Comparison of ENCODE assay signal across 10 mouse cellular contexts in the genomic region with DNA sequence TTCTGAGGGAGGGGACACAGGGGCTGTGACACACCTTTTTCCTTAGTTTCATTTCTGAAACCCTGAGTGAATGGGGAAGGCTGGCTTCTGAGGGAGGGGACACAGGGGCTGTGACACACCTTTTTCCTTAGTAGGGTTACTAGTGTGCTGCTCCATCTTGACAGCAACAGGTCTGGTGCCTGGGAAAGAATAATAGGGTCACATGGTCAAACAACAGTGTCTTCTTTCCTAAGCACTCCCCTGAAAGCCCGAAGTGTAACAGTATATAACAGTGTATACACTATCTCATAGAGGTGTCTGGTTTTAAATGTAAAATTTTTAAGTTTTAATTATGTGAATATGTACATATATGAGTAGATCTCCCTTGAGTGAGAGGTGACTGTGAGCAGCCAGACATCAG. TPM values are rescaled to one million over a fixed set of nuclear protein-coding genes. Genes with fewer than 3 reads are reported as not detected.
DNase-seq lines count a peak whose midpoint lies in the region; ATAC-seq and TF ChIP-seq lines count a peak whose summit lies in the region.
"Not testable (repeated sequence)": the region's sequence is repeated elsewhere in the genome, so short reads cannot be mapped to it uniquely, and the experiment has no call there.
"Had no signal": no experiment of that assay in that cellular context is flagged by ENCODE, and none has a peak within 500 bp of the region (broad histone marks: within the 10 kb centered on the region; RNA-seq: fewer than 3 reads in every experiment).

No protein-coding gene starts in this region.

- in situ Hi-C loops in ES-E14 (cut with MboI; ENCODE audit: low sequenced_read_pairs in 2 of 2, unreplicated experiment in 2 of 2): loop anchor here in 1 of 2 experiments (5.0 kb wide), 1 partner anchor 42 kb away; the partner anchor contains the start of genes Smg5 and Tmem79

- DNase-seq in ES-E14 (ENCODE audit: low read depth, low spot score); liver, embryonic 14.5 days (ENCODE audit: low read depth in 3 of 3, low spot score in 3 of 3): not testable (repeated sequence)

- not testable (repeated sequence) for H3K9me3 ChIP-seq in ES-E14 (ENCODE audit: control insufficient read depth, insufficient read depth, low read depth, low read length); embryonic facial prominence, embryonic 15.5 days (replicated peaks); hindbrain, embryonic 12.5 days (replicated peaks); kidney, embryonic 16.5 days (ENCODE audit: low read length); liver, embryonic 14.5 days (ENCODE audit: control insufficient read depth, low read length); midbrain, embryonic 12.5 days; stomach, embryonic 15.5 days

- H3K27ac ChIP-seq in ES-E14 (ENCODE audit: insufficient read depth, low read depth, low read length, poor library complexity, severe bottlenecking): peak overlapping the region; percentile 69; the same call in 1 of the 2 replicates
- not testable (repeated sequence) for H3K27ac ChIP-seq in embryonic facial prominence, embryonic 15.5 days (replicated peaks); hindbrain, embryonic 12.5 days; kidney, embryonic 16.5 days (ENCODE audit: low read length); liver, embryonic 14.5 days; midbrain, embryonic 12.5 days (replicated peaks); stomach, embryonic 15.5 days

- TF ChIP-seq CTCF in liver, embryonic 14.5 days (IDR thresholded peaks at IDR 0.05; ENCODE audit: low read depth): not testable (repeated sequence)

- peak overlapping the region; percentile 74; the same call in 1 of the 2 replicates for H3K9ac ChIP-seq in ES-E14 (ENCODE audit: insufficient read depth, low read depth, low read length, poor library complexity, severe bottlenecking)
- not testable (repeated sequence) for H3K9ac ChIP-seq in embryonic facial prominence, embryonic 15.5 days; stomach, embryonic 15.5 days
- peak overlapping the region; percentile 27; the same call in 1 of the 2 replicates for H3K9ac ChIP-seq in hindbrain, embryonic 12.5 days
- H3K9ac ChIP-seq in kidney, embryonic 16.5 days (replicated peaks; ENCODE audit: low read length): peak overlapping the region; percentile 80
- H3K9ac ChIP-seq in liver, embryonic 14.5 days (replicated peaks): peak overlapping the region; percentile 76; the same call in 1 of the 2 replicates
- H3K9ac ChIP-seq in midbrain, embryonic 12.5 days (replicated peaks): 0 out of 2 replicates have a peak overlapping the region, but pooled peaks have one; percentile 62

- peak overlapping the region; percentile 63; the same call in 1 of the 2 replicates for H3K4me2 ChIP-seq in embryonic facial prominence, embryonic 15.5 days (replicated peaks)
- H3K4me2 ChIP-seq in hindbrain, embryonic 12.5 days (replicated peaks): peak overlapping the region; percentile 59
- H3K4me2 ChIP-seq in kidney, embryonic 16.5 days (replicated peaks; ENCODE audit: low read depth, low read length): peak overlapping the region; percentile 74
- H3K4me2 ChIP-seq in liver, embryonic 14.5 days (ENCODE audit: low read depth): peak overlapping the region; percentile 96
- peak overlapping the region; percentile 86; the same call in 1 of the 2 replicates for H3K4me2 ChIP-seq in midbrain, embryonic 12.5 days (replicated peaks)
- peak overlapping the region; percentile 64 for H3K4me2 ChIP-seq in stomach, embryonic 15.5 days

- H3K4me1 ChIP-seq in ES-E14 (ENCODE audit: control insufficient read depth in 2 of 2, insufficient read depth in 2 of 2, low read length in 2 of 2, poor library complexity in 1 of 2); stomach, embryonic 15.5 days: not testable (repeated sequence)
- peaks cover 12% of the 10 kb centered on the region for H3K4me1 ChIP-seq in embryonic facial prominence, embryonic 15.5 days
- peaks cover 16% of the 10 kb centered on the region for H3K4me1 ChIP-seq in hindbrain, embryonic 12.5 days
- H3K4me1 ChIP-seq in kidney, embryonic 16.5 days (ENCODE audit: insufficient read depth, low read length): peaks cover 18% of the 10 kb centered on the region
- peaks cover 14 to 24% of the 10 kb centered on the region in 2 experiments for H3K4me1 ChIP-seq in liver, embryonic 14.5 days (replicated peaks; ENCODE audit: control insufficient read depth in 2 of 2, insufficient read depth in 2 of 2, low read length in 1 of 2)
- peaks cover 18% of the 10 kb centered on the region for H3K4me1 ChIP-seq in midbrain, embryonic 12.5 days

- not testable (repeated sequence) for H3K36me3 ChIP-seq in ES-E14 (ENCODE audit: control insufficient read depth, insufficient read depth, low read length, poor library complexity, severe bottlenecking); hindbrain, embryonic 12.5 days; kidney, embryonic 16.5 days (ENCODE audit: insufficient read depth, low read length); liver, embryonic 14.5 days (replicated peaks; ENCODE audit: control insufficient read depth, insufficient read depth, low read depth); stomach, embryonic 15.5 days
- H3K36me3 ChIP-seq in embryonic facial prominence, embryonic 15.5 days: peaks cover 13% of the 10 kb centered on the region
- peaks cover 11% of the 10 kb centered on the region for H3K36me3 ChIP-seq in midbrain, embryonic 12.5 days

- H3K27me3 ChIP-seq in embryonic facial prominence, embryonic 15.5 days; hindbrain, embryonic 12.5 days; kidney, embryonic 16.5 days (ENCODE audit: insufficient read depth, low read length); liver, embryonic 14.5 days (ENCODE audit: control insufficient read depth, insufficient read depth, low read length); midbrain, embryonic 12.5 days; stomach, embryonic 15.5 days (replicated peaks): not testable (repeated sequence)

- TF ChIP-seq EP300 in liver, embryonic 14.5 days (IDR thresholded peaks at IDR 0.05; ENCODE audit: low read depth): not testable (repeated sequence)

- ATAC-seq in embryonic facial prominence, embryonic 15.5 days (ENCODE audit: insufficient number of reproducible peaks, low FRiP score, low TSS enrichment, low read depth); hindbrain, embryonic 12.5 days (ENCODE audit: low FRiP score); kidney, embryonic 16.5 days (ENCODE audit: low FRiP score, low TSS enrichment); liver, embryonic 14.5 days (ENCODE audit: insufficient read depth); midbrain, embryonic 12.5 days (ENCODE audit: low FRiP score, low read depth); stomach, embryonic 15.5 days (ENCODE audit: insufficient read depth, low FRiP score, low read depth): not testable (repeated sequence)
- peak; percentile 5; the same call in 1 of the 2 replicates for ATAC-seq in granulocyte monocyte progenitor cell, adult 5-6 weeks (replicated peaks; ENCODE audit: poor library complexity, severe bottlenecking)

- WGBS in embryonic facial prominence, embryonic 15.5 days: 74% methylated on average over 1 of the region's 1 CpGs
- 67% methylated on average over 1 of the region's 1 CpGs for WGBS in hindbrain, embryonic 12.5 days
- 30% methylated on average over 1 of the region's 1 CpGs for WGBS in kidney, embryonic 16.5 days
- WGBS in liver, embryonic 14.5 days (ENCODE audit: insufficient replicate concordance): 52% methylated on average over 1 of the region's 1 CpGs
- WGBS in midbrain, embryonic 12.5 days: 74% methylated on average over 1 of the region's 1 CpGs
- 46% methylated on average over 1 of the region's 1 CpGs for WGBS in stomach, embryonic 15.5 days

- peak overlapping the region in 1 of 2 experiments; percentile 76; a peak in 1 of 4 replicates for H3K4me3 ChIP-seq in ES-E14 (ENCODE audit: insufficient read depth in 1 of 2, low read depth in 1 of 2, low read length in 2 of 2, poor library complexity in 1 of 2, severe bottlenecking in 1 of 2)
- not testable (repeated sequence) for H3K4me3 ChIP-seq in embryonic facial prominence, embryonic 15.5 days (replicated peaks); kidney, embryonic 16.5 days (ENCODE audit: low read length); midbrain, embryonic 12.5 days; stomach, embryonic 15.5 days (replicated peaks)
- peak overlapping the region; percentile 83; the same call in 1 of the 2 replicates for H3K4me3 ChIP-seq in hindbrain, embryonic 12.5 days
- H3K4me3 ChIP-seq in liver, embryonic 14.5 days (ENCODE audit: insufficient read depth in 1 of 2, low read depth in 2 of 2, low read length in 2 of 2): peak overlapping the region; percentile 26 to 71; a peak in 2 of 4 replicates

RNA-seq across cellular contexts. Expression of gene Tsacc, which starts 1.5 kb away (rescaled TPM):
- 8.4 and 16.7 TPM in 2 replicates for total RNA-seq in ES-E14 (2012; rRNA removed)
- polyA plus RNA-seq in embryonic facial prominence, embryonic 15.5 days (2015; fragmentation: Nextera tagmentation; extraction: Ambion mirVana): 14.3 and 16.3 TPM in 2 replicates
- 13.8 and 19.0 TPM in 2 replicates for total RNA-seq in granulocyte monocyte progenitor cell, adult 5-6 weeks (2014; fragmentation: Nextera tagmentation)
- 7.5 and 10.0 TPM in 2 replicates for total RNA-seq in granulocyte monocyte progenitor cell, adult 5-6 weeks (2017)
- 10.1 and 11.2 TPM in 2 replicates for polyA plus RNA-seq in hindbrain, embryonic 12.5 days (2016; fragmentation: Nextera tagmentation; extraction: Ambion mirVana)
- polyA plus RNA-seq in kidney, embryonic 16.5 days (2015; fragmentation: Nextera tagmentation; extraction: Ambion mirVana): 12.3 and 15.3 TPM in 2 replicates
- polyA plus RNA-seq in liver, embryonic 14.5 days (2012; rRNA removed): 2.3 and 2.5 TPM in 2 replicates
- 3.7 and 4.6 TPM in 2 replicates for polyA plus RNA-seq in liver, embryonic 14.5 days (2014; fragmentation: Nextera tagmentation; extraction: Ambion mirVana)
- 10.9 and 12.8 TPM in 2 replicates for polyA plus RNA-seq in midbrain, embryonic 12.5 days (2016; fragmentation: Nextera tagmentation; extraction: Ambion mirVana)
- 13.4 and 14.0 TPM in 2 replicates for polyA plus RNA-seq in stomach, embryonic 15.5 days (2015; fragmentation: Nextera tagmentation; extraction: Ambion mirVana)

RNA-seq across cellular contexts. Expression of gene Cct3, which starts 1.6 kb away (rescaled TPM):
- 793 and 920 TPM in 2 replicates for total RNA-seq in ES-E14 (2012; rRNA removed)
- polyA plus RNA-seq in embryonic facial prominence, embryonic 15.5 days (2015; fragmentation: Nextera tagmentation; extraction: Ambion mirVana): 443 TPM in 2 replicates
- 499 and 506 TPM in 2 replicates for total RNA-seq in granulocyte monocyte progenitor cell, adult 5-6 weeks (2014; fragmentation: Nextera tagmentation)
- total RNA-seq in granulocyte monocyte progenitor cell, adult 5-6 weeks (2017): 381 TPM in 2 replicates
- polyA plus RNA-seq in hindbrain, embryonic 12.5 days (2016; fragmentation: Nextera tagmentation; extraction: Ambion mirVana): 523 and 555 TPM in 2 replicates
- polyA plus RNA-seq in kidney, embryonic 16.5 days (2015; fragmentation: Nextera tagmentation; extraction: Ambion mirVana): 575 and 599 TPM in 2 replicates
- 121 and 179 TPM in 2 replicates for polyA plus RNA-seq in liver, embryonic 14.5 days (2012; rRNA removed)
- 269 and 292 TPM in 2 replicates for polyA plus RNA-seq in liver, embryonic 14.5 days (2014; fragmentation: Nextera tagmentation; extraction: Ambion mirVana)
- 606 and 646 TPM in 2 replicates for polyA plus RNA-seq in midbrain, embryonic 12.5 days (2016; fragmentation: Nextera tagmentation; extraction: Ambion mirVana)
- 451 and 489 TPM in 2 replicates for polyA plus RNA-seq in stomach, embryonic 15.5 days (2015; fragmentation: Nextera tagmentation; extraction: Ambion mirVana)

RNA-seq across cellular contexts. Expression of gene Gm38392, which starts 8.3 kb away (rescaled TPM):
- 2.4 and 2.9 TPM in 2 replicates for total RNA-seq in ES-E14 (2012; rRNA removed)
- polyA plus RNA-seq in embryonic facial prominence, embryonic 15.5 days (2015; fragmentation: Nextera tagmentation; extraction: Ambion mirVana): 0.60 and 2.2 TPM in 2 replicates
- not detected in 2 replicates for total RNA-seq in granulocyte monocyte progenitor cell, adult 5-6 weeks (2014; fragmentation: Nextera tagmentation)
- total RNA-seq in granulocyte monocyte progenitor cell, adult 5-6 weeks (2017): not detected in 2 replicates
- 0.22 TPM in 1 of 2 replicates, not detected in the other for polyA plus RNA-seq in hindbrain, embryonic 12.5 days (2016; fragmentation: Nextera tagmentation; extraction: Ambion mirVana)
- 0.15 and 2.2 TPM in 2 replicates for polyA plus RNA-seq in kidney, embryonic 16.5 days (2015; fragmentation: Nextera tagmentation; extraction: Ambion mirVana)
- not detected in 2 replicates for polyA plus RNA-seq in liver, embryonic 14.5 days (2012; rRNA removed)
- polyA plus RNA-seq in liver, embryonic 14.5 days (2014; fragmentation: Nextera tagmentation; extraction: Ambion mirVana): not detected in 2 replicates
- not detected in 2 replicates for polyA plus RNA-seq in midbrain, embryonic 12.5 days (2016; fragmentation: Nextera tagmentation; extraction: Ambion mirVana)
- 0.35 and 1.4 TPM in 2 replicates for polyA plus RNA-seq in stomach, embryonic 15.5 days (2015; fragmentation: Nextera tagmentation; extraction: Ambion mirVana)
- total RNA-seq: hematopoietic stem cell, adult 5-6 weeks had no signal
- polyA plus RNA-seq: cortical plate, adult 2 months had no signal

RNA-seq across cellular contexts. Expression of gene Glmp, which starts 29.6 kb away (rescaled TPM):
- total RNA-seq in ES-E14 (2012; rRNA removed): 147 and 226 TPM in 2 replicates
- 212 and 214 TPM in 2 replicates for polyA plus RNA-seq in embryonic facial prominence, embryonic 15.5 days (2015; fragmentation: Nextera tagmentation; extraction: Ambion mirVana)
- total RNA-seq in granulocyte monocyte progenitor cell, adult 5-6 weeks (2014; fragmentation: Nextera tagmentation): 123 and 165 TPM in 2 replicates
- total RNA-seq in granulocyte monocyte progenitor cell, adult 5-6 weeks (2017): 26.7 and 29.3 TPM in 2 replicates
- polyA plus RNA-seq in hindbrain, embryonic 12.5 days (2016; fragmentation: Nextera tagmentation; extraction: Ambion mirVana): 142 and 145 TPM in 2 replicates
- 273 and 278 TPM in 2 replicates for polyA plus RNA-seq in kidney, embryonic 16.5 days (2015; fragmentation: Nextera tagmentation; extraction: Ambion mirVana)
- 29.2 and 31.1 TPM in 2 replicates for polyA plus RNA-seq in liver, embryonic 14.5 days (2012; rRNA removed)
- 51.6 and 52.4 TPM in 2 replicates for polyA plus RNA-seq in liver, embryonic 14.5 days (2014; fragmentation: Nextera tagmentation; extraction: Ambion mirVana)
- 104 and 128 TPM in 2 replicates for polyA plus RNA-seq in midbrain, embryonic 12.5 days (2016; fragmentation: Nextera tagmentation; extraction: Ambion mirVana)
- polyA plus RNA-seq in stomach, embryonic 15.5 days (2015; fragmentation: Nextera tagmentation; extraction: Ambion mirVana): 182 and 197 TPM in 2 replicates

RNA-seq across cellular contexts. Expression of gene Tmem79, which starts 40.7 kb away (rescaled TPM):
- total RNA-seq in ES-E14 (2012; rRNA removed): 24.3 and 39.5 TPM in 2 replicates
- 26.0 and 27.1 TPM in 2 replicates for polyA plus RNA-seq in embryonic facial prominence, embryonic 15.5 days (2015; fragmentation: Nextera tagmentation; extraction: Ambion mirVana)
- 0.56 and 2.0 TPM in 2 replicates for total RNA-seq in granulocyte monocyte progenitor cell, adult 5-6 weeks (2014; fragmentation: Nextera tagmentation)
- 0.78 and 1.8 TPM in 2 replicates for total RNA-seq in granulocyte monocyte progenitor cell, adult 5-6 weeks (2017)
- 1.7 and 2.1 TPM in 2 replicates for polyA plus RNA-seq in hindbrain, embryonic 12.5 days (2016; fragmentation: Nextera tagmentation; extraction: Ambion mirVana)
- 7.8 and 7.9 TPM in 2 replicates for polyA plus RNA-seq in kidney, embryonic 16.5 days (2015; fragmentation: Nextera tagmentation; extraction: Ambion mirVana)
- polyA plus RNA-seq in liver, embryonic 14.5 days (2012; rRNA removed): 0.70 and 0.92 TPM in 2 replicates
- polyA plus RNA-seq in liver, embryonic 14.5 days (2014; fragmentation: Nextera tagmentation; extraction: Ambion mirVana): 0.92 and 1.0 TPM in 2 replicates
- polyA plus RNA-seq in midbrain, embryonic 12.5 days (2016; fragmentation: Nextera tagmentation; extraction: Ambion mirVana): 1.9 and 2.3 TPM in 2 replicates
- polyA plus RNA-seq in stomach, embryonic 15.5 days (2015; fragmentation: Nextera tagmentation; extraction: Ambion mirVana): 21.6 and 30.6 TPM in 2 replicates
